Mouse (Mus musculus) stomach, postnatal 0 days (tissue): ENCODE measurements at regions not wholly inside any gene's neighbourhood (a gene's known extent, or its start where the extent isn't known, plus 50 kb on each side); places are given as distances from the start of the nearest gene placed in this dataset.

Experiments
- ATAC-seq: fragments of 200-750 bp; cut with Nextera tagmentation; 2 replicates; pipeline ENCODE4 v1.8.0; 2017; ENCODE audit not compliant: low FRiP score, low TSS enrichment
- DNase-seq: peaks from one replicate; pipeline ENCODE4 v3.0.0-alpha.2; 2016; ENCODE audit warnings: low spot score
- H3K27ac ChIP-seq: fragments of 300-500 bp; sonication (generic); replicated peaks from 2 replicates; pipeline ENCODE4 v1.5.1; 2014; ENCODE audit warnings: mild to moderate bottlenecking, control low read depth
- H3K27me3 ChIP-seq: fragments of 300-500 bp; sonication (generic); 2 replicates; pipeline ENCODE4 v1.6.1; 2014; ENCODE audit warnings: low read length; ENCODE audit not compliant: control insufficient read depth, insufficient read depth
- H3K36me3 ChIP-seq: fragments of 300-500 bp; sonication (generic); 2 replicates; pipeline ENCODE4 v1.6.1; 2014; ENCODE audit warnings: low read length, mixed read lengths; ENCODE audit not compliant: control insufficient read depth, insufficient read depth
- H3K4me1 ChIP-seq: fragments of 300-500 bp; sonication (generic); replicated peaks from 2 replicates; pipeline ENCODE4 v1.6.1; 2014; ENCODE audit warnings: antibody characterized with exemption; ENCODE audit not compliant: control insufficient read depth, insufficient read depth
- H3K4me2 ChIP-seq: fragments of 300-500 bp; sonication (generic); replicated peaks from 2 replicates; pipeline ENCODE4 v1.6.1; 2014; ENCODE audit warnings: low read depth, mild to moderate bottlenecking, control low read depth, moderate library complexity
- H3K4me3 ChIP-seq: fragments of 300-500 bp; sonication (generic); 2 replicates; pipeline ENCODE4 v1.5.1; 2014; ENCODE audit warnings: low read depth, low read length, control low read depth
- H3K9ac ChIP-seq: fragments of 300-500 bp; sonication (generic); 2 replicates; pipeline ENCODE4 v1.6.1; 2014; ENCODE audit warnings: mild to moderate bottlenecking, low read length, control low read depth, mixed read lengths
- H3K9me3 ChIP-seq: fragments of 300-500 bp; sonication (generic); 2 replicates; pipeline ENCODE4 v1.6.1; 2016; ENCODE audit warnings: low read length; ENCODE audit not compliant: control insufficient read depth
- CTCF ChIP-seq: IDR thresholded peaks from 2 replicates; pipeline ENCODE4 v1.5.1; 2016; ENCODE audit warnings: antibody characterized with exemption, low read depth, mild to moderate bottlenecking, moderate library complexity
- EP300 ChIP-seq: optimal IDR thresholded peaks from 2 replicates; pipeline ENCODE3; 2016; ENCODE audit warnings: antibody characterized with exemption
- WGBS: fragments of 180-500 bp; shearing (Covaris S2); extraction: QIAGEN DNeasy Blood & Tissue Kit; methylation state at CpG from one replicate; pipeline ENCODE4 v1.1.7; 2014; 5-methylcytosine and 5-hydroxymethylcytosine counted together

DNA sequence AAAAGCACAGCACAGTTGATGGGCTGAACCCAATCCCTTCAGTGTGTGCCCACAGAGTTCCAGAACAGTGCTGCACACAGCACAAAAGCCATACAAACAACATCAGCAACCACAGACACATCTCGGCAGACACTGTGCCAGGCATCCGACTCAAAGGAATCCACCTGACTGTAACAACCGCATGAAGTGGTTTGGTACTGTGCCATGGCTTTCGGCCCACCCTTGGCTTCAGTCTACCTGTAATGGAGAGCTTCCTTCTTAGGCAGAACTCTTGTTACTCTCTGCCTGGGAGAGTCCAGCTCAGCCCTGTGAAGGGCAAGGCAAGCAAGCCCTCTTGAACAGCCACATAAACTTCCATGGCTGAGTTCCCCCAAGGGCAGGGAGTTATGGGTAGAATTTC, 93.4 kb upstream of the Ctnnb1 start:
- Histone ChIP-seq H3K9ac (no peak overlapping the region), H3K36me3 (no peaks in the 10 kb centered on the region), H3K4me3 (no peak overlapping the region), H3K4me1 (no peaks in the 10 kb centered on the region), H3K9me3 (no peaks in the 10 kb centered on the region), H3K4me2 (no peak overlapping the region), H3K27me3 (no peaks in the 10 kb centered on the region), H3K27ac (no peak overlapping the region)
- ATAC-seq (no peak), DNase-seq (no peak)
- WGBS = 82% methylated on average over 4 of the region's 4 CpGs
- TF ChIP-seq EP300 (no peak), CTCF (no peak)

DNA sequence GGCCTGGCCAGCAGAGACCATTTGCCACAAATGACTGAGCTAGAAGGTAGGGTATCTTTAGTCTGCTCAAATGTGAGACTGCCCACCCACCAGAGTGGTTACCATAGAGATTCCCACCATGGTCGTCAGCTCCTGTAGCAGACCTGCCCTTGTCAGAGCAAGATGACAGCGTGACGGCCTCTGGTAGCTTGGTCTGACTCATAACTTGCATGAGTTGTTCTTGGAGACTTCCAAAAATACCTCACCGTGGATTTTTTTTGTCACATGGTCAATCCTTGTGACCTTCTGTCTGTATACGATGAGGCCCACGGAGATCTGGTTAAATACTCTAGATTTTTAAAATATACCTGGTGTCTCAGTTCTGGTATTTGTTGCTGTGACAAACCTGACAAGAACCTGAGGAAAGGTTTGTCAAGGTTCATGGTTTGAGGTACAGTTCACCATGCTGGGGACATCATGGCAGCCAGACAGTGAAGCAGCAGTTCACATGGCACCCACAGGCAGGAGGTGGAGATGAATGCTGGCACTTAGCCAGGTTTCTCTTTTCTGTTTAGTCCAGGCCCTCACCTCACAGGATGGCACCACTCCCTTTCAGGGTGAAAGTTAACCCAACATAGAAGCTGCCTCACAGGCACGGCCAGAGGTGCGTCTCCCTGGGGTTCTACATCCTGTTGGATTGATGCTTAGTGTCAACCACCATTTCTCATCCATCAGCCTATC, 91.4 kb upstream of the Ctnnb1 start:
- no peak for DNase-seq
- no peaks in the 10 kb centered on the region for H3K27me3 ChIP-seq
- H3K4me3 ChIP-seq = no peak overlapping the region
- H3K4me1 ChIP-seq = no peaks in the 10 kb centered on the region
- H3K9ac ChIP-seq = no peak overlapping the region
- no peak overlapping the region for H3K4me2 ChIP-seq
- ATAC-seq = no peak
- TF ChIP-seq EP300 = no peak
- TF ChIP-seq CTCF = no peak
- no peak overlapping the region for H3K27ac ChIP-seq
- no peaks in the 10 kb centered on the region for H3K36me3 ChIP-seq
- 86% methylated on average over 8 of the region's 8 CpGs for WGBS
- no peaks in the 10 kb centered on the region for H3K9me3 ChIP-seq

DNA sequence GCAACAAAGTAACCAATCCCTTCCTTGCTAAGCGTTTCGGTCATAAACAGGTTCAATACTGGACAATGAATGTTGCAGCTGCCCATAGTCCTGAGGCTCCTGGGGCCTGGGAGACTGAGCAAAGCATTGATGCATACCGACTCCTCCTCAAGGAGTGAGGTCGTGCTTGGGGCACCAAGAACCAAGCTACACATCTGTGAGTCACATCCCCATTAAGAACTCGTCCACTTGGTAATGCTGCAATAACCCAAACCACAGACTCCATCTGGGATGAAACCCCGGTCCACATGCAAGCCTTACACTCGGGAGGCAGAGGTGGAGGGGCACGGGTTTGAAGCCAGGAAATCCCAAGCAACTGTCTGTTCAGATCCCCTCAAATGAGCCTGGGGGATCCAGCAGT, 85.3 kb upstream of the Ctnnb1 start:
- no peak for ATAC-seq
- Histone ChIP-seq H3K4me2 (no peak overlapping the region), H3K36me3 (no peaks in the 10 kb centered on the region), H3K27ac (no peak overlapping the region), H3K4me3 (no peak overlapping the region), H3K9me3 (no peaks in the 10 kb centered on the region), H3K27me3 (no peaks in the 10 kb centered on the region), H3K9ac (no peak overlapping the region), H3K4me1 (no peaks in the 10 kb centered on the region)
- DNase-seq = no peak
- WGBS = 70% methylated on average over 8 of the region's 8 CpGs
- TF ChIP-seq EP300 (no peak), CTCF (no peak)

DNA sequence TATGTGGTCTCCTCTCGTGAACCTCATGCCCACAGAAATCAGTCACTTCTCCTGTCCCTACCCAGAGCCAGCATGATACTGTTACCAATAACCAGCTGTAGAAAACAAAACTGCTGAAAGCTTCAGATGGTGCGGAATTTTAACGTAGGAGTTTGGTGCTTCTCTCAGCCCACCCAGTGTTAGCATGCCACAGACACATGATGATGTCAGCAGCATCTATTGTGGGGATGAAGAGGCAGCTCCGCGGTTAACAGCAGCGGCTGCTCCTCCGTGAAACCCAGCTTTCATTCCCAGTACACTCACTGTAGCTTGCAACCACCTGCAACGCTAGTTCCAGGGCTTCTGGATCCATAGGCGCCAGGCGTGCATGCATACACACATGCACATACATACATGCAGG, 83.5 kb upstream of the Ctnnb1 start:
- DNase-seq = no peak
- WGBS = 83% methylated on average over 10 of the region's 10 CpGs
- TF ChIP-seq CTCF = no peak
- no peak for TF ChIP-seq EP300
- Histone ChIP-seq H3K4me1 (no peaks in the 10 kb centered on the region), H3K4me2 (no peak overlapping the region), H3K36me3 (no peaks in the 10 kb centered on the region), H3K9me3 (no peaks in the 10 kb centered on the region), H3K27me3 (no peaks in the 10 kb centered on the region), H3K4me3 (no peak overlapping the region), H3K27ac (no peak overlapping the region), H3K9ac (no peak overlapping the region)
- ATAC-seq = no peak

DNA sequence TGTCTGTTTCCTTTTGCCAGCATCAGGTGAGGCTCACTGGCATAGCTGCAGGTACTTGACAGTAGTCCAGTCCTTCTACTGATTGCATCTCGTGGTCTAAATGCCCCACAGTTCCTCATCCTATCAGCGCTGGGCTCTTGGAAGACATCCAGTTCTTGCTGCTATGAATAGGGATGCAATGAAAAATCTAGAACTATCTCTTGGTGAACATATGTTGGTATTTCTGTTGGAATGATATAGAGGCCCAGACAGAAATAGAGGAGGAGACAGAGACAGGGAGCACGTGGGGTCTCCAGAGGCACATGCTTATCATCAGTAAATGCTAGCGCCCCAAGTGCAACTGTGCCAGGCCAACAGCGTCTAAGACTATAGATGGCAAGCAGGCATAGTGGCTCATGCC, 81.4 kb upstream of the Ctnnb1 start:
- TF ChIP-seq EP300 (no peak), CTCF (no peak)

GRCm38 (mm10) chr9:120848962-120849361, 80.1 kb upstream of the Ctnnb1 start:
- no peak for TF ChIP-seq CTCF
- TF ChIP-seq EP300 = no peak
- H3K36me3 ChIP-seq = no peaks in the 10 kb centered on the region
- H3K9me3 ChIP-seq = no peaks in the 10 kb centered on the region
- no peaks in the 10 kb centered on the region for H3K4me1 ChIP-seq
- no peaks in the 10 kb centered on the region for H3K27me3 ChIP-seq
- no peak overlapping the region for H3K9ac ChIP-seq
- no peak for DNase-seq
- no peak for ATAC-seq
- WGBS = 85% methylated on average over 2 of the region's 2 CpGs
- H3K27ac ChIP-seq = no peak overlapping the region
- no peak overlapping the region for H3K4me2 ChIP-seq
- H3K4me3 ChIP-seq = no peak overlapping the region

More for the DNA sequence above, 81.4 kb upstream of the Ctnnb1 start:
- DNase-seq = no peak
- WGBS = 76% methylated on average over 5 of the region's 5 CpGs
- Histone ChIP-seq H3K4me3 (no peak overlapping the region), H3K9ac (no peak overlapping the region), H3K9me3 (no peaks in the 10 kb centered on the region), H3K27me3 (no peaks in the 10 kb centered on the region), H3K4me1 (no peaks in the 10 kb centered on the region), H3K36me3 (no peaks in the 10 kb centered on the region), H3K27ac (no peak overlapping the region), H3K4me2 (no peak overlapping the region)
- ATAC-seq = no peak
